In genomic region chr5:117356365-117357128, GRCm38 (mm10) we compare ENCODE assay signal across 8 mouse cellular contexts. TPM values are rescaled to one million over a fixed set of nuclear protein-coding genes. Genes with fewer than 3 reads are reported as not detected.
DNase-seq lines count a peak whose midpoint lies in the region; ATAC-seq and TF ChIP-seq lines count a peak whose summit lies in the region.

No protein-coding gene starts in this region.

- DNase-seq in frontal cortex, postnatal 10 days (ENCODE audit: low spot score in 2 of 2): peak; percentile 58 to 60
- DNase-seq in frontal cortex, postnatal 25 days (ENCODE audit: low spot score in 2 of 2): no peak
- DNase-seq in heart, postnatal 4 days: peak; percentile 79
- peak; percentile 55 for DNase-seq in left cerebral cortex, postnatal 4 days
- peak; percentile 60 for DNase-seq in midbrain, embryonic 10.5 days (ENCODE audit: low spot score)
- peak; percentile 27 for DNase-seq in splenic B cell, adult 2 months (ENCODE audit: low read depth, low spot score)

- peak overlapping the region; percentile 60 for H3K4me3 ChIP-seq in bone marrow, adult 2 months (replicated peaks; ENCODE audit: control insufficient read depth, low read depth, low read length)
- H3K4me3 ChIP-seq in forebrain, embryonic 12.5 days (replicated peaks): peak overlapping the region; percentile 90
- H3K4me3 ChIP-seq in midbrain, embryonic 10.5 days: peak overlapping the region; percentile 96

- no peak for TF ChIP-seq POLR2A in bone marrow, adult 2 months (IDR thresholded peaks at IDR 0.05; ENCODE audit: borderline replicate concordance, control insufficient read depth, low read depth, low read length)

- 0 out of 2 replicates have a peak, but pooled peaks cover 3% of the 10 kb centered on the region for H3K27me3 ChIP-seq in forebrain, embryonic 12.5 days
- H3K27me3 ChIP-seq in midbrain, embryonic 10.5 days (ENCODE audit: low read depth, poor library complexity, severe bottlenecking): peaks cover 15% of the 10 kb centered on the region
- H3K27me3 ChIP-seq in splenic B cell, adult 2 months (ENCODE audit: control insufficient read depth, insufficient read depth, low read length, poor library complexity, severe bottlenecking): no peaks in the 10 kb centered on the region

- WGBS in bone marrow, adult 2 months: 1% methylated on average over 24 of the region's 24 CpGs
- 0% methylated on average over 18 of the region's 24 CpGs for WGBS in forebrain, embryonic 12.5 days
- WGBS in midbrain, embryonic 10.5 days: 1% methylated on average over 24 of the region's 24 CpGs

- peaks cover 1% of the 10 kb centered on the region for H3K4me1 ChIP-seq in bone marrow, adult 2 months (ENCODE audit: control insufficient read depth, insufficient read depth, low read length)
- peaks cover 48% of the 10 kb centered on the region for H3K4me1 ChIP-seq in forebrain, embryonic 12.5 days
- H3K4me1 ChIP-seq in midbrain, embryonic 10.5 days: peaks cover 53% of the 10 kb centered on the region

- no peaks in the 10 kb centered on the region for H3K36me3 ChIP-seq in forebrain, embryonic 12.5 days (replicated peaks)
- no peaks in the 10 kb centered on the region for H3K36me3 ChIP-seq in midbrain, embryonic 10.5 days
- no peaks in the 10 kb centered on the region for H3K36me3 ChIP-seq in splenic B cell, adult 2 months (ENCODE audit: control insufficient read depth, insufficient read depth, low read length, poor library complexity, severe bottlenecking)

- H3K4me2 ChIP-seq in forebrain, embryonic 12.5 days: peak overlapping the region; percentile 93

- intact Hi-C loops in left cerebral cortex, postnatal 4 days (cut with DNase I): no loop called here

- no peak for TF ChIP-seq CTCF in bone marrow, adult 2 months (IDR thresholded peaks at IDR 0.05; ENCODE audit: control insufficient read depth, insufficient read depth, low read length)

- no peak overlapping the region; the same call in 1 of the 2 replicates for H3K27ac ChIP-seq in bone marrow, adult 2 months (ENCODE audit: control insufficient read depth, insufficient read depth, low read depth, low read length, poor library complexity)
- peak overlapping the region; percentile 90 for H3K27ac ChIP-seq in forebrain, embryonic 12.5 days
- peak overlapping the region; percentile 94 for H3K27ac ChIP-seq in midbrain, embryonic 10.5 days (replicated peaks)

- H3K9me3 ChIP-seq in forebrain, embryonic 12.5 days: no peaks in the 10 kb centered on the region
- no peaks in the 10 kb centered on the region for H3K9me3 ChIP-seq in midbrain, embryonic 10.5 days (replicated peaks)

- ATAC-seq in forebrain, embryonic 12.5 days (ENCODE audit: low FRiP score): peak; percentile 52

- peak overlapping the region; percentile 91 for H3K9ac ChIP-seq in forebrain, embryonic 12.5 days

RNA-seq across cellular contexts. Expression of gene Wsb2, which starts 0.6 kb away (rescaled TPM):
- 10.0 and 23.5 TPM in 2 replicates for polyA plus RNA-seq in bone marrow, adult 2 months (2011; ENCODE audit: insufficient read depth, insufficient read length, low replicate concordance, missing spikeins)
- 94.4 and 95.5 TPM in 2 replicates for polyA plus RNA-seq in forebrain, embryonic 12.5 days (2016; fragmentation: Nextera tagmentation; extraction: Ambion mirVana)
- total RNA-seq in heart, postnatal 4 days (2021): 100 to 1,000 TPM; 124 to 127 TPM
- 100 to 1,000 TPM; 407 to 423 TPM for total RNA-seq in left cerebral cortex, postnatal 4 days (2021)
- 48.4 and 61.6 TPM in 2 replicates for polyA plus RNA-seq in midbrain, embryonic 10.5 days (2016; fragmentation: Nextera tagmentation; extraction: Ambion mirVana)

RNA-seq across cellular contexts. Expression of gene Rfc5, which starts 32.3 kb away (rescaled TPM):
- 28.5 and 36.5 TPM in 2 replicates for polyA plus RNA-seq in bone marrow, adult 2 months (2011; ENCODE audit: insufficient read depth, insufficient read length, low replicate concordance, missing spikeins)
- 82.0 and 86.0 TPM in 2 replicates for polyA plus RNA-seq in forebrain, embryonic 12.5 days (2016; fragmentation: Nextera tagmentation; extraction: Ambion mirVana)
- 10 to 100 TPM; 26.5 to 30.3 TPM for total RNA-seq in heart, postnatal 4 days (2021)
- total RNA-seq in left cerebral cortex, postnatal 4 days (2021): 10 to 100 TPM; 20.2 to 26.4 TPM
- polyA plus RNA-seq in midbrain, embryonic 10.5 days (2016; fragmentation: Nextera tagmentation; extraction: Ambion mirVana): 127 and 151 TPM in 2 replicates

RNA-seq across cellular contexts. Expression of gene Vsig10, which starts 37.7 kb away (rescaled TPM):
- polyA plus RNA-seq in bone marrow, adult 2 months (2011; ENCODE audit: insufficient read depth, insufficient read length, low replicate concordance, missing spikeins): 2.1 and 5.3 TPM in 2 replicates
- polyA plus RNA-seq in forebrain, embryonic 12.5 days (2016; fragmentation: Nextera tagmentation; extraction: Ambion mirVana): 3.0 and 3.7 TPM in 2 replicates
- total RNA-seq in heart, postnatal 4 days (2021): 10 to 100 TPM; 12.3 to 18.6 TPM
- total RNA-seq in left cerebral cortex, postnatal 4 days (2021): 1 to 10 TPM; 1.9 to 3.1 TPM
- polyA plus RNA-seq in midbrain, embryonic 10.5 days (2016; fragmentation: Nextera tagmentation; extraction: Ambion mirVana): 2.7 and 4.0 TPM in 2 replicates

RNA-seq across cellular contexts. Expression of gene Ksr2, which starts 57.3 kb away (rescaled TPM):
- 0.29 TPM in 1 of 2 replicates, not detected in the other for polyA plus RNA-seq in bone marrow, adult 2 months (2011; ENCODE audit: insufficient read depth, insufficient read length, low replicate concordance, missing spikeins)
- 2.2 and 2.7 TPM in 2 replicates for polyA plus RNA-seq in forebrain, embryonic 12.5 days (2016; fragmentation: Nextera tagmentation; extraction: Ambion mirVana)
- under 1 TPM; 0.09 to 0.10 TPM for total RNA-seq in heart, postnatal 4 days (2021)
- total RNA-seq in left cerebral cortex, postnatal 4 days (2021): 10 to 100 TPM; 23.4 to 24.1 TPM
- 0.52 and 0.68 TPM in 2 replicates for polyA plus RNA-seq in midbrain, embryonic 10.5 days (2016; fragmentation: Nextera tagmentation; extraction: Ambion mirVana)

Comparison
In these comparisons a context has a peak if more than half of its experiments do, and no peak if none do; other contexts are left out.
1. DNase-seq: peak in frontal cortex, postnatal 10 days (2 of 2), heart, postnatal 4 days (single experiment), left cerebral cortex, postnatal 4 days (single experiment), midbrain, embryonic 10.5 days (single experiment) and splenic B cell, adult 2 months (single experiment); none in frontal cortex, postnatal 25 days (0 of 2).
2. Peak in every context shown above with its lines, with median percentiles within 50 percentile points of each other: H3K4me3 ChIP-seq.